Mouse (Mus musculus) left cerebral cortex, adult 9 months (tissue): Measurements from ENCODE around the gene Sfswap.

Experiments
- DNase-seq, 2 experiments: peaks; one replicate each; pipeline ENCODE4 v3.0.0; 2022; ENCODE audit warnings: low spot score in 2 of 2

Gene Sfswap

GRCm38 (mm10) chr5:129529571-129529970 lies 28.6 kb downstream of the Sfswap start:
- DNase-seq = no peak

- peak in 1 of 2 experiments; percentile 11 for DNase-seq
Measured at GRCm38 (mm10) chr5:129533731-129534130, 32.7 kb downstream of the Sfswap start.

GRCm38 (mm10) chr5:129534500-129534899 lies 33.5 kb downstream of the Sfswap start:
- peak; percentile 59 to 84 for DNase-seq

- DNase-seq = no peak
Measured at GRCm38 (mm10) chr5:129535021-129535420, 34.0 kb downstream of the Sfswap start.

GRCm38 (mm10) chr5:129535431-129535830 lies 34.4 kb downstream of the Sfswap start:
- no peak for DNase-seq

- DNase-seq = no peak
Measured at GRCm38 (mm10) chr5:129538826-129539225, 37.8 kb downstream of the Sfswap start.

GRCm38 (mm10) chr5:129542236-129542635 lies 41.2 kb downstream of the Sfswap start:
- DNase-seq = no peak

- DNase-seq = peak in 1 of 2 experiments; percentile 50
Measured at GRCm38 (mm10) chr5:129545787-129546186, 44.8 kb downstream of the Sfswap start.

- DNase-seq = no peak
Measured at GRCm38 (mm10) chr5:129549716-129550115, 48.7 kb downstream of the Sfswap start.

- no peak for DNase-seq
Measured at GRCm38 (mm10) chr5:129550790-129551189, 49.8 kb downstream of the Sfswap start.

- DNase-seq = no peak
Measured at GRCm38 (mm10) chr5:129551991-129552390, 51.0 kb downstream of the Sfswap start.

- DNase-seq = peak in 1 of 2 experiments; percentile 34
Measured at GRCm38 (mm10) chr5:129553642-129554041, 52.6 kb downstream of the Sfswap start.

GRCm38 (mm10) chr5:129558591-129558990 lies 57.6 kb downstream of the Sfswap start:
- DNase-seq = no peak

- DNase-seq = no peak
Measured at GRCm38 (mm10) chr5:129559283-129559682, 58.3 kb downstream of the Sfswap start.

- DNase-seq = no peak
Measured at GRCm38 (mm10) chr5:129562342-129562741, 61.3 kb downstream of the Sfswap start.

GRCm38 (mm10) chr5:129568596-129568995 lies 67.6 kb downstream of the Sfswap start:
- peak in 1 of 2 experiments; percentile 30 for DNase-seq

- no peak for DNase-seq
Measured at GRCm38 (mm10) chr5:129578201-129578600, 77.2 kb downstream of the Sfswap start.

GRCm38 (mm10) chr5:129580046-129580445 lies 79.0 kb downstream of the Sfswap start:
- peak in 1 of 2 experiments; percentile 72 for DNase-seq

GRCm38 (mm10) chr5:129580572-129580971 lies 79.6 kb downstream of the Sfswap start:
- DNase-seq = peak; percentile 64 to 69

- peak; percentile 71 to 87 for DNase-seq
Measured at GRCm38 (mm10) chr5:129581015-129581414, 80.0 kb downstream of the Sfswap start.

- peak in 1 of 2 experiments; percentile 52 for DNase-seq
Measured at GRCm38 (mm10) chr5:129583331-129583730, 82.3 kb downstream of the Sfswap start.

GRCm38 (mm10) chr5:129583761-129584582 lies 83.0 kb downstream of the Sfswap start, which contains the start of gene Mmp17:
Mmp17 (plus strand) TSS chr5:129584169.
- peak; percentile 84 to 95 for DNase-seq
